Mouse (Mus musculus) CH12.LX (cell line): ENCODE measurements around the gene Adat3. TPM values are rescaled to one million over a fixed set of nuclear protein-coding genes. Genes with fewer than 3 reads are reported as not detected.
A peak's percentile ranks its signal among the peaks of the same experiment; 100 is the strongest.

Source experiments
- DNase-seq: peaks from one replicate; pipeline ENCODE4 v3.0.0-alpha.2; 2013; ENCODE audit errors: extremely low read depth
- H3K27ac ChIP-seq: 2 replicates; pipeline ENCODE4 v1.5.1; 2012; ENCODE audit warnings: low read depth, mild to moderate bottlenecking, control low read depth, moderate library complexity; ENCODE audit not compliant: insufficient read depth
- H3K27me3 ChIP-seq: replicated peaks from 2 replicates; pipeline ENCODE3; 2012; ENCODE audit warnings: inconsistent platforms
- H3K36me3 ChIP-seq, 2 experiments: replicated peaks in 1 of 2; 2 replicates each; pipeline versions ENCODE3 to v1.6.1; 2012; ENCODE audit warnings: inconsistent platforms in 1 of 2, low read length in 1 of 2, mild to moderate bottlenecking in 1 of 2, mixed read lengths in 1 of 2, moderate library complexity in 1 of 2; ENCODE audit not compliant: control insufficient read depth in 1 of 2, insufficient read depth in 1 of 2
- H3K4me1 ChIP-seq, 2 experiments: 2 replicates each; pipeline ENCODE4 v1.6.1; 2012; ENCODE audit warnings: inconsistent platforms in 1 of 2, moderate library complexity in 1 of 2; ENCODE audit not compliant: insufficient read depth in 2 of 2, control insufficient read depth in 1 of 2
- H3K4me2 ChIP-seq: 2 replicates; pipeline ENCODE4 v1.6.1; 2012; ENCODE audit warnings: low read depth, mild to moderate bottlenecking, control low read depth; ENCODE audit not compliant: poor library complexity, insufficient read depth, severe bottlenecking
- H3K4me3 ChIP-seq, 3 experiments: fragments of 150-350 bp in 1 of 3; sonication (generic) in 1 of 3; replicated peaks in 1 of 3; 2 replicates each; pipeline versions ENCODE3 to v1.5.1; 2011 to 2012; ENCODE audit warnings: low read depth in 2 of 3, low read length in 2 of 3, mild to moderate bottlenecking in 2 of 3, moderate library complexity in 2 of 3, control low read depth in 1 of 3, improper control_type of control experiment in 1 of 3, inconsistent platforms in 1 of 3, mixed read lengths in 1 of 3; ENCODE audit not compliant: poor library complexity in 1 of 3
- H3K79me2 ChIP-seq: replicated peaks from 2 replicates; pipeline ENCODE4 v1.6.1; 2012; ENCODE audit warnings: mild to moderate bottlenecking, moderate library complexity; ENCODE audit not compliant: control insufficient read depth, poor library complexity, insufficient read depth, severe bottlenecking; ENCODE audit errors: extremely low read depth
- H3K9ac ChIP-seq: 2 replicates; pipeline ENCODE4 v1.6.1; 2012; ENCODE audit warnings: low read depth, mild to moderate bottlenecking, control low read depth, moderate library complexity; ENCODE audit not compliant: insufficient read depth
- H3K9me3 ChIP-seq: replicated peaks from 2 replicates; pipeline ENCODE3; 2012; ENCODE audit warnings: low read length, inconsistent platforms, mixed read lengths
- BHLHE40 ChIP-seq: IDR thresholded peaks from 2 replicates; pipeline ENCODE4 v1.6.1; 2011; ENCODE audit warnings: mild to moderate bottlenecking, low read depth, low read length, improper control_type of control experiment
- CHD1 ChIP-seq: IDR thresholded peaks from 2 replicates; pipeline ENCODE4 v1.6.1; 2012; ENCODE audit warnings: low read depth, low read length, improper control_type of control experiment, inconsistent platforms
- CTCF ChIP-seq, 2 experiments: IDR thresholded peaks in 1 of 2; conservative IDR thresholded peaks in 1 of 2; 2 replicates each; pipeline ENCODE4 v1.5.1; 2011 to 2012; ENCODE audit warnings: low read depth in 2 of 2, low read length in 2 of 2, improper control_type of control experiment in 1 of 2, inconsistent platforms in 1 of 2, mild to moderate bottlenecking in 1 of 2, moderate library complexity in 1 of 2
- E2F4 ChIP-seq: IDR thresholded peaks from 2 replicates; pipeline ENCODE4 v1.6.1; 2011; ENCODE audit warnings: low read depth, low read length, improper control_type of control experiment; ENCODE audit not compliant: insufficient replicate concordance
- ELF1 ChIP-seq: IDR thresholded peaks from 2 replicates; pipeline ENCODE4 v1.6.1; 2014; ENCODE audit warnings: low read depth, mild to moderate bottlenecking, inconsistent platforms, low read length, improper control_type of control experiment
- EP300 ChIP-seq: IDR thresholded peaks from 2 replicates; pipeline ENCODE4 v1.6.1; 2011; ENCODE audit warnings: low read length, improper control_type of control experiment
- ETS1 ChIP-seq: conservative IDR thresholded peaks from 2 replicates; pipeline ENCODE4 v1.6.1; 2012; ENCODE audit warnings: low read depth, mild to moderate bottlenecking, inconsistent platforms, low read length, improper control_type of control experiment, moderate library complexity
- GABPA ChIP-seq: IDR thresholded peaks from 2 replicates; pipeline ENCODE4 v1.6.1; 2012; ENCODE audit warnings: low read depth, low read length, improper control_type of control experiment, inconsistent platforms; ENCODE audit not compliant: insufficient replicate concordance
- HCFC1 ChIP-seq: IDR thresholded peaks from 2 replicates; pipeline ENCODE4 v1.6.1; 2012; ENCODE audit warnings: low read depth, mild to moderate bottlenecking, inconsistent platforms, low read length, improper control_type of control experiment
- IRF4 ChIP-seq: IDR thresholded peaks from 2 replicates; pipeline ENCODE4 v1.6.1; 2014; ENCODE audit warnings: low read depth, mild to moderate bottlenecking, inconsistent platforms, low read length, improper control_type of control experiment
- JUN ChIP-seq: IDR thresholded peaks from 2 replicates; pipeline ENCODE4 v1.6.1; 2011; ENCODE audit warnings: low read depth, mild to moderate bottlenecking, low read length, improper control_type of control experiment, moderate library complexity; ENCODE audit not compliant: insufficient read depth
- JUND ChIP-seq: conservative IDR thresholded peaks from 2 replicates; pipeline ENCODE4 v1.6.1; 2011; ENCODE audit warnings: low read depth, low read length, improper control_type of control experiment
- KAT2A ChIP-seq: IDR thresholded peaks from 2 replicates; pipeline ENCODE4 v1.6.1; 2012; ENCODE audit warnings: low read length, improper control_type of control experiment, inconsistent platforms; ENCODE audit not compliant: insufficient replicate concordance
- MAFK ChIP-seq: IDR thresholded peaks from 2 replicates; pipeline ENCODE4 v1.6.1; 2011; ENCODE audit warnings: low read length, improper control_type of control experiment; ENCODE audit not compliant: insufficient replicate concordance
- MAX ChIP-seq: IDR thresholded peaks from 2 replicates; pipeline ENCODE4 v1.6.1; 2011; ENCODE audit warnings: low read length, improper control_type of control experiment
- MAZ ChIP-seq: IDR thresholded peaks from 2 replicates; pipeline ENCODE4 v1.6.1; 2012; ENCODE audit warnings: low read depth, mild to moderate bottlenecking, inconsistent platforms, low read length, improper control_type of control experiment, moderate library complexity
- MEF2A ChIP-seq: IDR thresholded peaks from 2 replicates; pipeline ENCODE4 v1.6.1; 2014; ENCODE audit warnings: low read depth, mild to moderate bottlenecking, inconsistent platforms, low read length, improper control_type of control experiment, borderline replicate concordance
- MXI1 ChIP-seq: IDR thresholded peaks from 2 replicates; pipeline ENCODE4 v1.6.1; 2011; ENCODE audit warnings: mild to moderate bottlenecking, low read depth, low read length, improper control_type of control experiment
- MYC ChIP-seq: IDR thresholded peaks from 2 replicates; pipeline ENCODE4 v1.6.1; 2011; ENCODE audit warnings: low read depth, mild to moderate bottlenecking, improper control_type of control experiment, low read length
- NELFE ChIP-seq: IDR thresholded peaks from 2 replicates; pipeline ENCODE4 v1.6.1; 2011; ENCODE audit warnings: low read depth, low read length, improper control_type of control experiment
- NRF1 ChIP-seq: IDR thresholded peaks from 2 replicates; pipeline ENCODE4 v1.6.1; 2014; ENCODE audit warnings: low read depth, mild to moderate bottlenecking, inconsistent platforms, low read length, improper control_type of control experiment, moderate library complexity
- PAX5 ChIP-seq: IDR thresholded peaks from 2 replicates; pipeline ENCODE4 v1.6.1; 2012; ENCODE audit warnings: low read length, inconsistent platforms, mixed read lengths
- POLR2A ChIP-seq: IDR thresholded peaks from 2 replicates; pipeline ENCODE4 v1.6.1; 2011; ENCODE audit warnings: low read depth, mild to moderate bottlenecking, improper control_type of control experiment, low read length
- POLR2AphosphoS2 ChIP-seq: IDR thresholded peaks from 2 replicates; pipeline ENCODE4 v1.6.1; 2011; ENCODE audit warnings: low read depth, low read length, improper control_type of control experiment
- RAD21 ChIP-seq: IDR thresholded peaks from 2 replicates; pipeline ENCODE4 v1.6.1; 2011; ENCODE audit warnings: low read depth, mild to moderate bottlenecking, low read length, improper control_type of control experiment, moderate library complexity
- RCOR1 ChIP-seq: conservative IDR thresholded peaks from 2 replicates; pipeline ENCODE4 v1.6.1; 2012; ENCODE audit warnings: low read depth, mild to moderate bottlenecking, inconsistent platforms, low read length, improper control_type of control experiment
- SIN3A ChIP-seq: IDR thresholded peaks from 2 replicates; pipeline ENCODE4 v1.6.1; 2012; ENCODE audit warnings: low read length, improper control_type of control experiment, inconsistent platforms
- SMC3 ChIP-seq: IDR thresholded peaks from 2 replicates; pipeline ENCODE4 v1.6.1; 2011; ENCODE audit warnings: low read depth, low read length, improper control_type of control experiment
- TBP ChIP-seq: conservative IDR thresholded peaks from 2 replicates; pipeline ENCODE4 v1.6.1; 2011; ENCODE audit warnings: low read depth, low read length, improper control_type of control experiment
- TCF12 ChIP-seq: IDR thresholded peaks from 2 replicates; pipeline ENCODE4 v1.6.1; 2014; ENCODE audit warnings: low read depth, mild to moderate bottlenecking, inconsistent platforms, low read length, improper control_type of control experiment
- UBTF ChIP-seq: IDR thresholded peaks from 2 replicates; pipeline ENCODE4 v1.6.1; 2012; ENCODE audit warnings: low read depth, mild to moderate bottlenecking, inconsistent platforms, low read length, improper control_type of control experiment, moderate library complexity
- USF1 ChIP-seq: IDR thresholded peaks from 2 replicates; pipeline ENCODE4 v1.6.1; 2014; ENCODE audit warnings: low read depth, mild to moderate bottlenecking, inconsistent platforms, low read length, improper control_type of control experiment
- USF2 ChIP-seq: conservative IDR thresholded peaks from 2 replicates; pipeline ENCODE4 v1.6.1; 2011; ENCODE audit warnings: low read depth, low read length, improper control_type of control experiment
- ZC3H11A ChIP-seq: IDR thresholded peaks from 2 replicates; pipeline ENCODE4 v1.6.1; 2012; ENCODE audit warnings: low read depth, mild to moderate bottlenecking, inconsistent platforms, low read length, improper control_type of control experiment
- ZKSCAN1 ChIP-seq: IDR thresholded peaks from 2 replicates; pipeline ENCODE4 v1.6.1; 2012; ENCODE audit warnings: low read depth, inconsistent platforms, low read length, improper control_type of control experiment, borderline replicate concordance
- ZMIZ1 ChIP-seq: IDR thresholded peaks from 2 replicates; pipeline ENCODE4 v1.6.1; 2012; ENCODE audit warnings: low read depth, mild to moderate bottlenecking, inconsistent platforms, low read length, improper control_type of control experiment
- ZNF384 ChIP-seq: IDR thresholded peaks from 2 replicates; pipeline ENCODE4 v1.6.1; 2012; ENCODE audit warnings: low read depth, low read length, improper control_type of control experiment, inconsistent platforms
- dilution Hi-C: fragments of 300-500 bp; cut with MboI; formaldehyde crosslinking; loops from 2 replicates; pipeline ENCODE4 v1.14.3; 2020; ENCODE audit warnings: low sequenced_read_pairs; ENCODE audit not compliant: extremely low pct_unique_long_range_greater_than_20kb, extremely low pct_ligation_motif_present
- in situ Hi-C: fragments of 300-500 bp; cut with MboI; formaldehyde crosslinking; loops from 3 replicates; pipeline ENCODE4 v1.14.3; 2019; ENCODE audit warnings: low sequenced_read_pairs, low pct_ligation_motif_present, low pct_unique_long_range_greater_than_20kb, mixed read lengths
- polyA plus RNA-seq: library from polyadenylated mRNA; unstranded; fragments of >175 nt; gene quantifications from 2 replicates; pipeline ENCODE4 v1.2.1, GENCODE M21; 2012; ENCODE audit warnings: low read depth; ENCODE audit not compliant: insufficient read length
- total RNA-seq, 2 experiments: library from RNA; depleted of rRNA; stranded (reverse); fragments of 300-350 nt in 1 of 2; fragments of >200 nt in 1 of 2; gene quantifications; 2 replicates each; pipeline ENCODE4 v1.2.3; 2012 to 2014

The Adat3 gene
- total and polyA plus RNA-seq, 3 experiments = 5.0 to 6.7 (median 6.6) TPM

- peaks cover 66% of the 10 kb centered on the region for H3K79me2 ChIP-seq
- dilution Hi-C loops (no loop called here), in situ Hi-C loops (no loop called here)
- peak overlapping the region; percentile 95 for H3K27ac ChIP-seq
- H3K9ac ChIP-seq = peak overlapping the region; percentile 94
- peaks cover 16 to 46% of the 10 kb centered on the region in 2 experiments for H3K36me3 ChIP-seq
- H3K27me3 ChIP-seq = no peaks in the 10 kb centered on the region
- H3K4me2 ChIP-seq = peak overlapping the region; percentile 89
- H3K9me3 ChIP-seq = no peaks in the 10 kb centered on the region
- H3K4me1 ChIP-seq = peaks cover 19 to 63% of the 10 kb centered on the region in 2 experiments
- H3K4me3 ChIP-seq = peak overlapping the region; percentile 49 to 75 (median 60)
- peak; percentile 82 for DNase-seq
- TF ChIP-seq TBP = 0 out of 2 replicates have a peak, but pooled peaks have one; percentile 39
- peak; percentile 73 for TF ChIP-seq IRF4
- TF ChIP-seq BHLHE40 = peak; percentile 73
- no peak for TF ChIP-seq ZC3H11A
- TF ChIP-seq USF2 = no peak
- peak; percentile 51 for TF ChIP-seq TCF12
- no peak for TF ChIP-seq MAFK
- peak; percentile 69 for TF ChIP-seq MAZ
- peak; percentile 64; the same call in 1 of the 2 replicates for TF ChIP-seq POLR2A
- peak; percentile 2; the same call in 1 of the 2 replicates for TF ChIP-seq CHD1
- no peak for TF ChIP-seq JUND
- TF ChIP-seq E2F4 = no peak
- peak; percentile 8; the same call in 1 of the 2 replicates for TF ChIP-seq HCFC1
- peak; percentile 34; the same call in 1 of the 2 replicates for TF ChIP-seq MXI1
- TF ChIP-seq NELFE = no peak; the same call in 1 of the 2 replicates
- no peak for TF ChIP-seq PAX5
- no peak for TF ChIP-seq RCOR1
- peak; percentile 5 for TF ChIP-seq SIN3A
- no peak for TF ChIP-seq CTCF (conservative IDR thresholded peaks at IDR 0.05 in 1 of 2, IDR thresholded peaks at IDR 0.05 in 1 of 2; ENCODE audit: low read depth in 2 of 2, low read length in 2 of 2)
- no peak for TF ChIP-seq ELF1
- TF ChIP-seq USF1 = peak; percentile 56
- no peak for TF ChIP-seq SMC3
- peak; percentile 29; the same call in 1 of the 2 replicates for TF ChIP-seq MEF2A
- TF ChIP-seq UBTF = no peak
- TF ChIP-seq JUN = no peak
- TF ChIP-seq ZNF384 = no peak
- no peak for TF ChIP-seq GABPA
- no peak for TF ChIP-seq RAD21
- TF ChIP-seq MAX = peak; percentile 76
- no peak for TF ChIP-seq ZMIZ1
- TF ChIP-seq POLR2AphosphoS2 = no peak; the same call in 1 of the 2 replicates
- TF ChIP-seq MYC = peak; percentile 54; the same call in 1 of the 2 replicates
- no peak for TF ChIP-seq ETS1
- TF ChIP-seq ZKSCAN1 = no peak
- peak; percentile 10; the same call in 1 of the 2 replicates for TF ChIP-seq NRF1
- TF ChIP-seq EP300 = 0 out of 2 replicates have a peak, but pooled peaks have one; percentile 13
- TF ChIP-seq KAT2A = no peak
Observed at GRCm38 (mm10) chr10:80570871-80571836, 31.5 kb upstream of the Adat3 start.
